Mouse (Mus musculus): ENCODE data around the gene Lrrc4. TPM values are rescaled to one million over a fixed set of nuclear protein-coding genes. Genes with fewer than 3 reads are reported as not detected.

The Lrrc4 gene
- total RNA-seq, 2 experiments from 2014 or later, result 1.2 to 1.6 TPM

DNA sequence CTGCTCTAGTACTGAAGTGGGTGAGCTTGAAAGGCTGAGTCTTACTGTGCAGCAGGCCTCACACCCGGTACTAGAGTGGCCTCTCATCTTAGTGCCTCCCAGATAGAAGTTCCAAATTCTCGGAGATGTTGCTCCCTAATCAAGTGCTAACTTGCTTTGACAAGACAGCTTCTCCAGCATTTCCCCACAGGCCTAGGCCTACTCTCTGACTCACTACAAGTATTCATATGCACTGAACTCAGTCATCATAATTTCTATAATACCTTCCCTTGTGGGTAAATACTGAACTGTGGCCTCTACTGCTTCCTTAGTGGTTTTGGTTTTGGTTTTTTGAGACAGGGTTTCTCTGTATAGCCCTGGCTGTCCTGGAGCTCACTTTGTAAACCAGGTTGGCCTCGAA lies 8.2 kb downstream of the Lrrc4 start:
- no peak for DNase-seq

DNA sequence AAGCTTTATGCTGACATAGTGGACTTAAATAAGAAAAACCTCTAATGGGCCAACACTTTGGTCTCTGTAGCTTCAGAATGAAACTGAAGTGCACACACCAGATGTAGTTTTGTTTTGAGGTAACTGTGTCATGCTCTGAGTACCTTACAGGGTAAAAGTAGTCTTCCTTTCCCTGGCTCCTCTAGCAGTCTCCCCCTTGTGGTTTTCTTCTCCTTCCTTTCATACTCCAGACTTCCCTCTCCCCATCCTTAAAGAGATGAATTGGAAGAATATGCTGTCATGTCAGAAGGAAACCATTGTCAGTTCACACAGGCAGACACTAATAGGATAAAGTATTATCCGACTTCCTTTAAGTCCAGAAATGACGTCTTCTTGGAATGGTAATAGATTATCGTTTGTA lies 9.3 kb downstream of the Lrrc4 start:
- no peak for DNase-seq

DNA sequence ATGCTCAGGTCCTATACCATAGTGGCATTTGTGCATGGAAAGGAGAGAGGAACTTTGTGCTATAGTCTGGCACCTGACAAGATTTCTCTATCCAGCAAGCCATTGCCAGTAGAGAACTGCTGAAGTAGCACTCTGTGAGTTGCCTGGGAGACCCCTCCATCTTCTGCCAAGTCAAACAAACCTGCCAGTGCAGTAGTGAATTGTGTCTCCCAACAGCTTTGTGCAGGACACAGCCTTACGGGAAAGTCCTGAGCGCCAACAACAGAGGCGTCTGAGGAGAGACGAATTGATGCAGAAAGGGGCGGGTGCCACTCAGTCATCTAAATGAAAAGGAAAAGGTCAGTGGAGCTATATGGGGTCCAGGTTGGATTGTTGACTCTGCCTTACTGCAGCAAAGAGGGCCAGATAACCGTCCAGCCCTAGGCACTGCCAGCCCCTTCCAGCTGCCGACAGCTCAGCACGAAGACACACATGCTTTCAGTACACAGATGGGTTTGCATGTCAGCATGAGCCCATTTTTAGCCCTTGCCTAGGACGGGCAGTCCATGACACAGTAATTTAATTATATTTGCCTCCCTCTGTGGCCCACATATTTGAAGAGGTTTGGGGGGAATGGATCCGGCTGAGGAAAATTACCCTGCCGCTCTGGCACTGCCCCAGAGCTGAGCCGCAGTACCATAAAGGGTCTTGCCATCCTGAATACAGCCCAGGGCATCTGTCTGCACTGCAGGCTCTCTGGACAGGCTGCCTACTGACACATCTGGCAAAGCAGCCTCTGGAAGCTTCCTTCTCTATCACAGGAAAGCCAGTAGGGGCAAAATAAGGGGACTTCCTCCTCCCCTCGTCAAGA lies 11.8 kb downstream of the Lrrc4 start:
- no peak for DNase-seq

DNA sequence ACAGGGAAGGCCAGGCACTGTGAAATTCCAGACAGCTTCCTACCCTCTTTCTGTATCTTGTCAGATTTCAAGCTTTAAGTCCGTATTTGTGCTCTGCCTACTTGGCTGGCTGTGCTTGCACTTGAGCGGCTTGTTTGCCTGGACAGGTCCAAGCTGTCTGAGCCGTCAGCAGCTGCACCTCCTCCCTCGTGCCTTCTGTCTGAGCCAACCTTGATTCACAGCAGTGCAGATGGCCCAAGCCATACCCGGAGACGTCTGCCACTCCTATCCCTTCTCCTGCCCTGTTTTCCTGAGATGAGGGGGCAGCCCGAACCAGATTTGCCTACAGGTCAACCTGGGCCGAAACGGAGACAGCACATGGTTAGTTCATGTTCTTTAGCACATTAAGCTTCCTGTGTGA lies 14.5 kb downstream of the Lrrc4 start:
- peak; percentile 25 for DNase-seq

DNA sequence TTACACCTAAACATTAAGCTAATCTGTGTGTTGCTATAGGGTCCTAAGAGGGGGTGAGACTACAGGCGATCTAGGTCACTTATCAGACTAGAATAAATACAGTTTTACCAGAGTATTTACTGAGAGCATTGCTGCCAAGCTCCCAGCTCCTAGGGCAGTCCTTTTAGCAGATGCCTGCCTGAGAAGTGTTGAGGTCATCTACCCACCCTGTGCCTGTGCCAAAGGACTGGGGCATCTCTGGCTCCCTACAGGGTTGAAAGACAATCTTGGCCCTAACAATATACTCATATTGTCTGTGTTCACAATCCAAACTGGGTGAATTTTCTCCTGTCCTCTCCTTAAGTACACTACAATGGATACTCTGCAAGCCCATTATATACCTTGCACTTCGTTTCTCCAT lies 16.7 kb downstream of the Lrrc4 start:
- no peak for DNase-seq

DNA sequence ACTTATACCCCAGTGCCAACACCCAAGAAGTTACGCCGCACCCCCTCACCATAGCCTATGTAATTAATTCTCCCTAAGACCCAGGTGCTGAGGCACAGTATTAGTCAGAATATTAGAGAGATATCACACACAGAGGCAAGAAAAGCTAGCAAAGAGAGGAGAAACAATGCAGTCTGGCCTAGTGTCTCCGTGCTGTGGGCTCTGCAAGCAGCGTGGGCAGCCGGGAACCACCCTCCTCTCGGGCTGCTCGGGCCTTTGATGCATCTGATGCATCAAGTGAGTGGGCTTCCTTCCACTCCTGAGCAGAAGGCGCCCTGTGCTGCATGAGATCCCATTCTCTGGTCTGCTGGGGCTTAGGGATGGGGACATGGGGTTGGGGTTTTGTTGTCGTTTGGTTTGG lies 18.5 kb downstream of the Lrrc4 start:
- DNase-seq, result no peak

DNA sequence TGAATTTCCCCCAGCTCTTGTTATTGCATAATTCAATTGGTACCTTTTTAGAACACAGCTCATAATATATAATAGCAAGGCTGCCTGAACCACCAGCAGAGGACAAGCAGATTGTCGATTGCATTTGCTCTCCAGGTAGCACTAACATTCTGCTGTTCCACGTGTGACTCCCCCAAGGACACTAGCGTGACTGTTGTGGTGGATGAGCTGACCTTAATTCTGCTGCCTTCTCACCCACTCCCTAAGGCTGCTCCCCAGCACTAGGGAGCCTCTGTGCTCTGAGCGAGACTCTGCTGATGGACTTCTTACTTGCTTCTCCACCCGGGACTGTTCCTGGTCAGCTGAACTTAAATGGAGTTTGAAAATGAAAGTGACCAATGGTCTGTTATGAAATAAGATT lies 26.8 kb downstream of the Lrrc4 start:
- no peak for DNase-seq

DNA sequence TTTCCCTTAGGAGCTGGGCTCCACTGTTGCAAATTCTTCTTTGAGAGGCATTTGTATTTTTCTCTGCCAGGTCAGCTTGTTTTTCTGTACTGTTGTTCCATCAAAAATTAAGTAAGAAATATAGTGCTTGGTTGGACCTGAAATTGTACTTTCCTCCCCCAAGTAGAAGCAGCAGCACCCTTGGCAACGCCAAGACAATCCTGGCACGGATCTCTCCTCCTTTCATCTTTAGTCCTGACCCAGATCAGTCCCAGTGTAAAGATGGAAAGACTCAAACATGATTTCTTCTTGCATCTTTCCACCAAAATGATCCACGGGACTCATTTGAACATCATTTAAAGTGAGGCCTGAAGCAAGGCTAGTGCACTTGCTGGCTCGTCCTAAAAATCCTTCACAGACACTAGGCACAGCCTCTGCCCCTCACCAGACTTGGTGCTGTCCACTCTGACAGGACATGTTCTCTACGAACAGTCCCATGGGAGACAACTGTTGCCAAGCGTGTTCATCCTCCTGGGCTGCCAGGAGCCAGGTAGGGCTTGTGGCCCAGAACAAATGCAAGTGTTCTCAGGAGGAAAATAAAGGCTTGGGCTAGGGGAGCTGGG lies 27.8 kb downstream of the Lrrc4 start:
- DNase-seq, result no peak

DNA sequence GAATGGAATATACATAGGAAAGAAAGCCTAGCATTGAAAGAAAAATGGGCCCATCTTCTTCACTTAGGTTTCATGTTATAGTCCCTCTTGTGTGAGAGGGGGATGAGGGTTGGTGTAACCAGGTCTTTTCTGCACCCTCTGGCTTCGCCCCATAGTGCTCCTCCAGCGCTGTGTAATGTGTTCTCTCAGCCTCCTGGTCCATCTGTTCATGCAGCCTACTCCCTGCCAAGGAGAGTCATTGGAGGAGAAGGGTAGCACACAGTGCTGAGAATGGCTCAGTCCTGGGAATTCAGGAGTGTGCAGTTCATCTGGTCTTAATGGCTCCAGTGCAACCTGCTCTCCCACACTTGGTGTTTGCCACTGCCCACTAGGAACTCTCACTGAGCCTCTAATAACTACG lies 30.6 kb downstream of the Lrrc4 start:
- DNase-seq, result no peak

DNA sequence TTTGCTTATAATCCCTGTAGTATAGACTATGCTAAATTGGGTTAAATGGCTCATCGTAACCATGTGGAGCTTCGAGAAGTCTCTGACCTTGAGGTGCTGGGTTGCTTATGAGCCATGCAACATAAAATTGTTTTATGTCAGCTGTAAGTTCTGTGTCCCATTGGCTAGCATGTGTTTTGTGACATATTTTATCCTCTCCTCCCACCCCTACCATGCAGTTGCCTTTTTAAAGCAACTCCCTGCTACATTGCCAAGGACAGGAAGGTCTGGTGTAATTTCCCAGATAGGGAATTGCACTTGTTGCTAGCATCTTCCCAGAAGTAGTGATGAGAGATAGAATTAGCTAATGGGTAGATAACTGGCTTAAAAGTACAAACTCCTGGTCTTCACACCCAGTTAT lies 31.7 kb downstream of the Lrrc4 start:
- no peak for DNase-seq

DNA sequence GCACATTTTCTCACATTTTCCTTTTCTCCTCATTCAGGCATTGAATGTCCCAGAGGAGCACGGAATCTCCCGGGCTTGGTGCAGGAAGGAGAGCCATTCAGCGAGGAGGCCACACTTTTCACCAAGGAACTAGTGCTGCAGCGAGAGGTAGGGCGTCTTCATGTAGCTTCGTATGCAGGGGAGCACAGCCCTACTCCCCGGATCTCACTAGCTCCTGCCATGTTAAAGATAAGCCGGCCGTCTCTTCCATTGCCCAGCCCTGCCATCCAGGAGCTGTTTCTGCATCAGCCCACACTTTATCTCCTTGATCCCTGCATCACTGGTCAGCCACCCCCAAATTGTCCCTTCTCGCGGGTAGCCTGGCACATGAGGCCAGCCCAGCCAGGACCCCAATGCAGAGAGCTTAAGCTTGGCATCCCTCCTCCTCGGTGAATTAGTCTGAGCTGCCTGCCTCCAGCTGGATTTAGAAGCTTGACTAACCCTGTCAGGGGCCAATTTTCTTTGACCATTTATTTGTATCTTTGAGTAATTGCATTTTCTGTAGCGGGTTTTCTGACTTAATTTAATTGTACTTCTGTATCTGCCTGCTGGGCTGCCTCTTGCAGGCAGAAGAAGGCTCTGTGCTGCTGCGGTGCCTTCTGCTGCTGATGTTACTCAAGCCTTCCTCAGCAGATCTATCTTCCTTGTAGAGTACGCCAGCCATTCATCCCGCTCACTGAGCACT lies 35.6 kb downstream of the Lrrc4 start:
- DNase-seq, result no peak

DNA sequence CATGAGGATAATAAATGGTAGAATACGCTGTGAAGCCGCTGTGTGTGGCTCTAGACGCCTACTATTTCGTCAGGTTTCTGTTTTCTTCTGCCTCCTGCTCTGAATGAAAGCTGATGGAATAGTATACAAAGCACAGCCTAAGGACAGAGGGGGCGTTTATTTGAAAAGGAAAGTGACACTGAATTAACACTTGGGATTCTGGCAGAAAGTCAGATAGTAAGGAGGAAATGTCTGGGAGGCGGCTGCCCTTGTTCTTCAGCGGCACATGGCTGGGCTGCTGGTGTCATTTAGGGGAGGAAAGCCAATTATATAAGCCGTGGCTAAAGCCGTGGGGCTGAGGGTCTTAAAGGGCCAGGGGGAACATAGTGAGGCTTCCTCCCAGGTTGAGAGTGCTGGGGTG lies 36.2 kb downstream of the Lrrc4 start:
- DNase-seq, result no peak

DNA sequence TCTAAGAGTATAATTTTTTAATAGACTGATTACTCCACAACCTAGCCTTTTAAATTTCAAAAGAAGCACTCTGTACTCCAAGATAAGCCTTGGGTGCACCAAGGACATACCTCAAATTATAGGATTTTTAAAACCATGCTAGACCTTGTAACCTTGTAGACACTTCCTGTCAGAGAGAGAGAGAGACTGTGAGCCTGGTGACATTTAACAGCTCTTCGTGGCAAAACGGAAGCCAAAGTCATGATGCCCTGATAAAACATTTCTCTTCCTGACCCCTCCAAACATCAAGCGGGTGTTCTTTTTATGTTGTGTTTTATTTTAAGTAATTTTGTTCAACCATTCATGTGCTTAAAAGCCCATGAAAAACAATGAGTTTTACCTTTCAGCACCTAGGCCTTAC lies 39.7 kb downstream of the Lrrc4 start:
- no peak for DNase-seq

DNA sequence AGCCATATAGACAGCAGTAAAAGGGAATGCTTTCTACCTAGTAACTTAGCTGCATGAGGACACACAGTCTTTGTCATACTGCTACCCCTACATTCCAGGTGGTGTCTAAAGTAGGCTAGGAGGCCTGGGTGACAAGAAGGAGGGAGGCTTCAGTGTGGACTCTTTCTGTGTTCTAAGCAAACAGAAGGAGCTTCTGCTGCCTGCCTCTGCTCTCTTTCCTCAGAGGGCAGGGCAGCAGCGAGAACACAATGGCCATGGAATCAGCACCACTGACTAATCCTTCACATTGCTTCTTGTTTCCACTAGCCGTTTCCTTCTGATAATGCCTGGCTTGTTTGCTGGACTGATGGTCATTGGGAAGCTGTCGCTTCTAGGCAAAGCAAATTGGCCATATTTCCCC lies 40.4 kb downstream of the Lrrc4 start:
- DNase-seq, result no peak

DNA sequence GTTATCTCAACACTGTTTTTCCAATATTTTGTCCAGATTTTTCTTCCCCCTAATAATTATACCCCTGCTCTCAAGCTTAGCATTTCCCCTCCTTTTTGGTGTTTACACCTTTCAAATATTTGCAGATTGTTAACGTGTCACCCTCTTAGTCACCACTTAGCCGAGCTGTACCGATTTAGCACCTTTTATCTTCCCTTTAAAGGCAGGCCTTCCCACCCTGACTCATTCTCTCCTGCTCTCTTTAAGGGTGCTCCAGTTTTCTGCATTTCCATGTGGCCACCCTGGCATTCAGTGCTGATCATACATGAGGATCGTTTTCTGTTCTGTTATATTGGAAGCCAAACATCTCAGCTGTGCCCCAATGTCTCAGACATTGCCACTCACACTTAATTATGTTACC lies 41.9 kb downstream of the Lrrc4 start:
- no peak for DNase-seq

DNA sequence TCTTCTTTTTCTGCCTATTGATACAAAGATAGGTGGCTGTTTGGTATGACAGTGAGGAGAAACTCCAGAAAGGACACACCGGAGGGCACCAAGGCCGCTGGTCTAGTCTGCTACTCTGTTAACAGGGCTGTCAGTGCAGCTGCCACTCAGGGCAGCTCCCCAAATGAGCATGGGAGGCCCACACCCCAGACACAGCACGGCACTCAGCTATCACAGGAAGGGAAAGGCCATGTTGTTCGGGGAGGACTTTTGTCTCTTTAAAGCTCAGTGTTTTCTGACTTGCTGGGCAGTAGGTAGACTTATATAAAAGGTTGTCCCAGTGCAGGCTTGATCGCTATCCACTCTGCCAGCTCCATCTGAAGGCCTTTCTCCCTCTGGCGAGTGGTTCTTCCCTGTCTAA lies 44.4 kb downstream of the Lrrc4 start:
- DNase-seq, result no peak

DNA sequence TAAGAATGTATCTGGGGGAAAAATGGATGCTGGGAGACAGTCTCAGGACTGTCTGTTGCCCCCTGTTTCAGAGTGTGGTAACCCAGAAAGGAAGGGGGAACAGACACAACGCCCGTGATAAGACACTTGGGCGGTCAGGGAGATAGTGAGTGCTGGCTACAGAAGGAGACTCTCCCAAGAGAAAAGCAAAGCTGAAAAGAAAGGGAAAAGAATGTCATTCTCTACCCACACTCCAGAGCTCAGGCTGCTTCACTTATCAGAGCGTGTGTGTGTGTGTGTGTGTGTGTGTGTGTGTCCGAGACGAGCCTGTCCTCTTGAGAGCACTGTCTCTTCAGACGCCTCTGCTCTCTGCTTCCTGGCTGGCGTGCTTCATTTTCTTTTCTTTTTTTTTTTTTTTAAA lies 45.8 kb downstream of the Lrrc4 start:
- peak; percentile 19 for DNase-seq

DNA sequence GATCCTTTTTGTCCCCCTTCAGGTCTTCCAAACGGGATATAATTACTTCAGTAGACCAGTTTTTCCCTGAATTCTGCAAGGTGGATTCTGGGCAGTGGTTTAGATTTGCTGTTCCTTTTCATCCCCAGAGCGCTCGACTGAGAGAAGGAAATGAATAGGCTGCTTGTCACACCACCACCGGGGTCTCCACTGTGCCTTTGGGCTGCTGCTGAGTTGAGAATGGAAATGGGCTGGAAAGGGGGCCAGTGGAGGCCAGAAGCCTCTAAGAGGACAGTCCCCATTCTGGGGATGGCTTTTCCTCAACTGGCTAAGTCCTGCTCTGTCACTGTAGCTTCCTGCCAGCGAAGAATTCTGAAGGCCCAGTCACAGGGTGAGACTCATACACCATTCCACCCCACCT lies 47.6 kb downstream of the Lrrc4 start:
- no peak for DNase-seq

DNA sequence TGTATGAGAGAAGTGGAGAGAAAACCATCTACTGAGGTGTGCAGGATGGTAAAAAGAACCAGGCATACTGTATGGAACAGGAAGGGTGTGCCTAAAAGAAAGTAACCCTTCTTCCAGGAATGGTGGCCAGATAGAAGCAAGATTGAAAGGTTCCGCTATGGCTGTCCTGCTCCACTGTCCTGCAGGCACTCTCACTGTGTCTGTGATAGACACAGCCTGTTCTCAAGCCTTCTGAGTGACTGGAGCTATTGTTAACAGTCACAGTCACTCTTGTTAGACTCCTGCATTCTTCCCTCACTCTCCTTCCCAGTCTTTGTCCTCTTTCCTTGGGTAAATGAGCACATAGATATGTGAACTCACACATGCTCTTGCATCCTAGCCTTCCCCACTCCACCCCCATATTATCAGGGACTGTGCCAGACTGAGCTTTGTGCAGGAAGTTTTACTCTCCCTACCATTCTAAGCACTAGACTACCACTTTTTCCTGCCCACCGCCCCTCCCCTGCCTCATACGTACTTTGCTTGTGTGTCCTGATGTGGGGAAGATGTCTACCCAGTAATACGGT lies 48.4 kb downstream of the Lrrc4 start:
- DNase-seq, result no peak

DNA sequence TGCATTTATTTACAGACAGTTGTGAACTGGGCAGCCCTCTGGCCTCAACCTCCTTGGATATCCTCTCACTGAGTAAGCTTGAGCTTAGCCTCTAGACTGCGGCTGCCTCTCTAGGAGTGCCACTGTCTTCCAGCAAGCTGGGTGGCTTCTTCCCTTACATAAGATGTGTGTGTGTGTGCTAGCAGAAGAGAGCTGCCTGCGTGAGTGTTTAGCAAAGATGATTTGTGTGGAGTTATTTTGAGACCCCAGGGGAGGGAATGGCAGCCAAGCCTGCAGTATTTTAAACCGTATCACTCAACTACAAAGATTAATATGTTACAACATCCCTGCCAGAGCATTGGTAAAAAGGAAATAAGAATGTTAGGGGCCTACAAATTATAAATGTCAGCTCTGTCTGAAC lies 49.9 kb downstream of the Lrrc4 start:
- no peak for DNase-seq

DNA sequence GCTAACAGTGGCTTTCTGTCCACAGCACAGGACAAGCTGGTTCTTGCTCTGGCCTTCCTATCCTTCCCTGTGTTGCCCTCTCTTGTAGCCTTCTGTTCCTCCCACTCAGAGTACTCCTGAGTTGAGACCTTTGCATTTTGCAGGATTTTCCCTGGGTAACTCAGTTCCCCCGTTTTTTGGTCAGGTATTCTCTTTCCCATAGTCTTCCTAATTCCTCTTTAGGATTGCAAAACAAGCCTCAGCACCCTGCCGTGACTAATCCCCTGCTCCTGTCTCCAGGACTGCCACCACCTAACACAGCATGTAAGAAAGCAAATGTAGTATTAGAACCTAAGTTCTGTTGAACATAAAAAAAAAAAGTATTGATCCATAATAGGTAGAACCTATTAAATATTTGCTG lies 60.2 kb downstream of the Lrrc4 start:
- DNase-seq, result no peak

DNA sequence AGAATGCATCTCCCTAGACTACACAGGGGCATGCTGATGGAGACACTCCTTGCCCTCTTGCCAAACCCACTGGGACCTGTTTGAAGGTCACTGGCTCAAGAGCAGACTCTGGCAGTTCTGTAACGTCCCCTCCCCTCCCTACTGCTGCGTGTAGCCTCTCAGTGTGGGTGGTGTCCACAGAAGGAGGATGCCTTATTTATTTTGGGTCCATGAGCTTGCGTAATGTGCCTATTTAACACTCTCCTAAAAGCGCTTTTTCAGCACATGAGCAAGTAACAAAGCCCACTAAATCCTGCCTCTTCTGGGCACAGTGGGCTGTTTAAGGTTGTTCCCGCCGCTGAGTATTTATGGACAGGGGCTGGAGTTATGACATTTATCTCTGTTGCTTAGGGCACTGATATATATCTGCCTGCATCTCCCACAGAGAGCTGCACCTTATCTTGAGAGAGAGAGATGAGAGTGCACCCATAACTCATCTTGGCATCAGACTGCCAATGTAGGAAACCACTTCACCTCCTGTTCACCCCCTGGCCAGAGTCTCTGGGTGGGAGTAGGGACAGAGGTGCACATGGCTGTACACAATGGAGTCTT lies 63.6 kb downstream of the Lrrc4 start:
- no peak for DNase-seq

DNA sequence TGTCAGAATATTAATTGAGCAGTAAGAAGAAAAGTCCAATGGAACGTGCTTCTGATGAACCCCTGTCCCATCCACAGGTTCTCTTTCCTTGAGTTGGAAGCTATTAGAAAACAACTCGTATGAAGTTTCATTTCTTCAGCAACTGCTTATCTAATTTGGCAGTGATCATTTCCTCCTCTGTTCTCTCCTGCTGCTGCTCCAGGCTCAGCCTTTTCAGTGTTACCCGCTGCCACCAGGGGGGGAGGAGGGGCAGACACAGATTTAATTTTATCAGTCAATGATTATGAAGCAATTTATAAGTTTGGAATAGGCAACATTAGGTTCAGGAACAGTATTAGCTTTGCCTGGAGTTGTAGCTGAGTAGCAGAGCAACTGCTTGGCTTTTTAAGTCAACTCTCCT lies 64.9 kb downstream of the Lrrc4 start:
- no peak for DNase-seq
